Mouse (Mus musculus): ENCODE measurements around the gene Pecr. TPM values are rescaled to one million over a fixed set of nuclear protein-coding genes. Genes with fewer than 3 reads are reported as not detected.
A peak's percentile ranks its signal among the peaks of the same experiment; 100 is the strongest.
"Not testable (repeated sequence)": the region's sequence is repeated elsewhere in the genome, so short reads cannot be mapped to it uniquely, and the experiment has no call there.

The Pecr gene
- polyA plus RNA-seq, 1 experiment from 2014 or later = 20.7 TPM

GRCm38 (mm10) chr1:72256381-72257256 is 27.5 kb downstream of the Pecr start:
- Histone ChIP-seq H3K4me1 (replicated peaks; ENCODE audit: control insufficient read depth, insufficient read depth, low read length) (peaks cover 11% of the 10 kb centered on the region), H3K4me3 (ENCODE audit: low read length) (no peak overlapping the region), H3K9ac (ENCODE audit: low read length) (no peak overlapping the region), H3K9me3 (ENCODE audit: control insufficient read depth, low read length) (no peaks in the 10 kb centered on the region), H3K36me3 (ENCODE audit: control insufficient read depth, insufficient read depth, low read length) (no peaks in the 10 kb centered on the region), H3K27ac (ENCODE audit: low read length) (no peak overlapping the region), H3K27me3 (ENCODE audit: control insufficient read depth, insufficient read depth, low read depth, low read length) (no peaks in the 10 kb centered on the region), H3K4me2 (ENCODE audit: low read depth, low read length) (no peak overlapping the region)
- ATAC-seq (ENCODE audit: low read depth) = no peak
- WGBS = 75% methylated on average over 9 of the region's 9 CpGs

GRCm38 (mm10) chr1:72255854-72256175 is 28.3 kb downstream of the Pecr start:
- H3K9ac ChIP-seq (ENCODE audit: low read length) = peak overlapping the region; percentile 38; the same call in 1 of the 2 replicates

DNA sequence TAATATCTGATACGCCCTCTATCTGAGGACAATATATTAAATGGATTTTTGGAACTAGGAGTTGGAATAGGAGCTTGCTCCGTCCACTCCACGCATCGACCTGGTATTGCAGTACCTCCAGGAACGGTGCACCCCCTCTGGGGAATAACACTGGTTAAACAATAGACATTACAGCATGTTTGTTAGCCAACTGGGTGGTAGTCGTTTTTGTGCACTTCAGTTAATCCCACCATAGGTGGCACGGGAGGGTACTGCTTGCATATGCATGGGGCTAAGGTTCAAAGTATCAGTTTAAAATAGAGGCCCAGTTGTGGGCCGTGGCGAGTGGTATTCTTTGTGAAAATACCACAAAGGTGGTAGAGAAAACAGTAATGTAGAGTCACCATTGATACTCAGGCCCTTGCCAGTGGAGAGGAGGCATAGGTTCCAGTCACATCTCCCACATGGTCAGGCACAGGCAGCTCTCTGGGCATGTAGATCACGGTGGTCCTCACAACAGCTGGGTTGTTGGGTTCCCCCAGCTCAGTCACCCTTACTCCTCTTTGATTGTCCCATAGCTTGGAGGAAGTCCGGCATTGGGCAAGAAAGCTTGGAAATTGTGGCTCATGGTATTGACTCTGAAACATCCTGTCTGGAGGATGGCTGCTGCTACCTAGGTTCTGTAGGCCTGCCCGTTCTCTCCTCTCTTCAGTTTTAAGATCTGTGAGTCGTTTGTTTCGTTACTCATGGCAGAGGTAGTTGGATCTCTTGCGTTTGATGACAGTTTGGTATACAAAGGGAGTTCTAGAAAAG is 28.9 kb downstream of the Pecr start:
- Histone ChIP-seq H3K4me3 (ENCODE audit: low read length) (peak overlapping the region; percentile 56), H3K27ac (ENCODE audit: low read length) (peak overlapping the region; percentile 84), H3K36me3 (ENCODE audit: control insufficient read depth, insufficient read depth, low read length) (no peaks in the 10 kb centered on the region), H3K27me3 (ENCODE audit: control insufficient read depth, insufficient read depth, low read depth, low read length) (no peaks in the 10 kb centered on the region), H3K9ac (ENCODE audit: low read length) (peak overlapping the region; percentile 38; the same call in 1 of the 2 replicates), H3K4me1 (replicated peaks; ENCODE audit: control insufficient read depth, insufficient read depth, low read length) (peaks cover 11% of the 10 kb centered on the region), H3K9me3 (ENCODE audit: control insufficient read depth, low read length) (no peaks in the 10 kb centered on the region), H3K4me2 (ENCODE audit: low read depth, low read length) (peak overlapping the region; percentile 73)
- WGBS = 3% methylated on average over 15 of the region's 15 CpGs
- ATAC-seq (ENCODE audit: low read depth) = peak; percentile 86

More at GRCm38 (mm10) chr1:72255854-72256175, 28.3 kb downstream of the Pecr start:
- no peaks in the 10 kb centered on the region for H3K36me3 ChIP-seq (ENCODE audit: control insufficient read depth, insufficient read depth, low read length)
- peak overlapping the region; percentile 73 for H3K4me2 ChIP-seq (ENCODE audit: low read depth, low read length)
- H3K4me1 ChIP-seq (replicated peaks; ENCODE audit: control insufficient read depth, insufficient read depth, low read length) = peaks cover 11% of the 10 kb centered on the region
- ATAC-seq (ENCODE audit: low read depth) = no peak
- H3K27ac ChIP-seq (ENCODE audit: low read length) = peak overlapping the region; percentile 84
- no peaks in the 10 kb centered on the region for H3K9me3 ChIP-seq (ENCODE audit: control insufficient read depth, low read length)
- H3K27me3 ChIP-seq (ENCODE audit: control insufficient read depth, insufficient read depth, low read depth, low read length) = no peaks in the 10 kb centered on the region
- 26% methylated on average over 11 of the region's 11 CpGs for WGBS
- H3K4me3 ChIP-seq (ENCODE audit: low read length) = no peak overlapping the region

DNA sequence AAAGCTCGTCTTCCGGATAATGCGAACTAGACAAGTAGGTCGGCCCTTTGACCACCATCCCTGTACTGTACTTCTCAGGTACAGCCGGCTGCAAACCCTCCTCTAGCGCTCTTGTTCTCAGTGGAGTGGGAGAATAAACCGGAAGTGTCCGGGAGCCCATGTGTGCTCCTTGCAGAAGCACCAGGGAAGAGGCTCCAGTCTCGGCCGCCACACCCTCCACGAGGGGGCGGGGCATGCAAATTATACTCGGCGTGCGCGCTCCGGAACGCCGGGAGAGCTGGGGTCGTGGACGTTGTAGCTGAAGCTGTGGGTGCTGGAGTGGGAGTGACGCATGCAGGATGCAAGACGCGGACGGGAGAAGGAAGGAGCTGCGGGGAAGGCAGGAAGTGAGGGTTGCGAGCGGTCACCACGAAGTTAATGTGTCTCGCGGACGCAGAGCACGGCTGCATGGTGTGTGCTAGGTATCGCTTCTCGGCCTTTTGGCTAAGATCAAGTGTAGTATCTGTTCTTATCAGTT is 29.5 kb downstream of the Pecr start:
- WGBS = 0% methylated on average over 35 of the region's 35 CpGs
- peaks cover 11% of the 10 kb centered on the region for H3K4me1 ChIP-seq (replicated peaks; ENCODE audit: control insufficient read depth, insufficient read depth, low read length)
- ATAC-seq (ENCODE audit: low read depth) = peak; percentile 92
- peak overlapping the region; percentile 73 for H3K4me2 ChIP-seq (ENCODE audit: low read depth, low read length)
- H3K9ac ChIP-seq (ENCODE audit: low read length) = peak overlapping the region; percentile 65
- no peaks in the 10 kb centered on the region for H3K36me3 ChIP-seq (ENCODE audit: control insufficient read depth, insufficient read depth, low read length)
- H3K4me3 ChIP-seq (ENCODE audit: low read length) = peak overlapping the region; percentile 56
- H3K9me3 ChIP-seq (ENCODE audit: control insufficient read depth, low read length) = no peaks in the 10 kb centered on the region
- peak overlapping the region; percentile 82 for H3K27ac ChIP-seq (ENCODE audit: low read length)
- no peaks in the 10 kb centered on the region for H3K27me3 ChIP-seq (ENCODE audit: control insufficient read depth, insufficient read depth, low read depth, low read length)

DNA sequence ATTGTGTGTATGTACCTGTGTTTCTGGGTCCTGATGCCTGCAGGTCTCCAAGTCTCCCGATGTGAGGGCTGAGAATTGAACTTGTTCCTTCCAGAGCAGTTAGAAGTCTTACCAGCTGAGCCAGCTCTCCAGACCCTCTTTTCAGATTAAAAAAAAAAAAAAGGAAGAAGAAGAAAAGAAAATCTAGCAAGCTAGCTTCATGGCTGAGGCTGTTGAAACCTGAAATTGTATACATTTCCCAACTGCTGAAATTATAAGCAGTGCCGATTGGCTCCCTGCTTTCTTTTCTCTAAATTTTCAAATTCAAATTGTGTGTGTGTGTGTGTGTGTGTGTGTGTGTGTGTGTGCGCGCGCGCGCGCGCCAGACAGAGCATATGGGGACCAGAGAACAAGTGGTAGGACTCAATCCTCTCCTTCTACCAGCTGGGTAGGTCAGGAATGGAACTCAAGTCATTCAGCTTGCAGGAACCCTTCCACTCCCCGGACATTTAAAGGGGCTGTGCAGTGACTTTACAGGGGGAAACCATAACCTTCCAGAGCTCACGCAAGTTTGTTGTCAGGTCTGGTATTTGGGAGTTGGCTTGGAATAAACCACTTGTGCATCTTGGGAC is 30.1 kb downstream of the Pecr start:
- Histone ChIP-seq H3K4me3 (ENCODE audit: low read length) (peak overlapping the region; percentile 56), H3K4me1 (replicated peaks; ENCODE audit: control insufficient read depth, insufficient read depth, low read length) (peaks cover 11% of the 10 kb centered on the region), H3K36me3 (ENCODE audit: control insufficient read depth, insufficient read depth, low read length) (no peaks in the 10 kb centered on the region), H3K4me2 (ENCODE audit: low read depth, low read length) (peak overlapping the region; percentile 73), H3K9ac (ENCODE audit: low read length) (peak overlapping the region; percentile 65), H3K9me3 (ENCODE audit: control insufficient read depth, low read length) (no peaks in the 10 kb centered on the region), H3K27ac (ENCODE audit: low read length) (no peak overlapping the region; the same call in 1 of the 2 replicates), H3K27me3 (ENCODE audit: control insufficient read depth, insufficient read depth, low read depth, low read length) (no peaks in the 10 kb centered on the region)
- 22% methylated on average over 11 of the region's 11 CpGs for WGBS
- peak; percentile 18; the same call in 1 of the 2 replicates for ATAC-seq (ENCODE audit: low read depth)

DNA sequence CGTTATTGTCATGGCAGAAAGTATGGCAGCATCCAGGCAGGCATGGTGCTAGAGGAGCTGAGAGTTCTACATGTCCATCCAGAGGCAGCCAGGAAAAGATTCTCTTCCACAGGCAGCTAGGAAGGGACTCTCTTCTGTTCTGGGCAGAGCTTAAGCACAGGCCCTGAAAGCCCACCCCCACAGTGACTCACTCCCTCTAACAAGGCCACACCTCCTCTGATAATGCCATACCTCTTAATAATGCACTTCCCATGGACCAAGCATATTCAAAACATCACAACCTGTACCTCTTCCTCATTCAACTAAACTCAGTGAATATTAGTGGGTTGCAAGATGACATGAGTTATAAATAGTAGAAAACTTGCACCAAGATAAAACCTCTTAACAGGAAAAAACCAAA is 32.3 kb downstream of the Pecr start:
- WGBS = 90% methylated on average over 1 of the region's 1 CpGs
- Histone ChIP-seq H3K4me1 (replicated peaks; ENCODE audit: control insufficient read depth, insufficient read depth, low read length) (peaks cover 11% of the 10 kb centered on the region), H3K27ac (ENCODE audit: low read length) (no peak overlapping the region), H3K4me3 (ENCODE audit: low read length) (no peak overlapping the region), H3K9ac (ENCODE audit: low read length) (no peak overlapping the region), H3K36me3 (ENCODE audit: control insufficient read depth, insufficient read depth, low read length) (no peaks in the 10 kb centered on the region), H3K9me3 (ENCODE audit: control insufficient read depth, low read length) (no peaks in the 10 kb centered on the region), H3K27me3 (ENCODE audit: control insufficient read depth, insufficient read depth, low read depth, low read length) (no peaks in the 10 kb centered on the region), H3K4me2 (ENCODE audit: low read depth, low read length) (no peak overlapping the region)
- ATAC-seq (ENCODE audit: low read depth) = no peak

- H3K27ac ChIP-seq (ENCODE audit: low read length); H3K36me3 ChIP-seq (ENCODE audit: control insufficient read depth, insufficient read depth, low read length); H3K4me2 ChIP-seq (ENCODE audit: low read depth, low read length); H3K9me3 ChIP-seq (ENCODE audit: control insufficient read depth, low read length); H3K27me3 ChIP-seq (ENCODE audit: control insufficient read depth, insufficient read depth, low read depth, low read length); H3K9ac ChIP-seq (ENCODE audit: low read length); ATAC-seq (ENCODE audit: low read depth); H3K4me1 ChIP-seq (replicated peaks; ENCODE audit: control insufficient read depth, insufficient read depth, low read length); H3K4me3 ChIP-seq (ENCODE audit: low read length): not testable (repeated sequence)
- whole genome bisulfite sequencing = 46% methylated on average over 9 of the region's 9 CpGs
Measured at GRCm38 (mm10) chr1:72248226-72248737, 35.8 kb downstream of the Pecr start.

GRCm38 (mm10) chr1:72244317-72245036 is 39.6 kb downstream of the Pecr start:
- 0% methylated on average over 12 of the region's 12 CpGs for WGBS
- no peaks in the 10 kb centered on the region for H3K36me3 ChIP-seq (ENCODE audit: control insufficient read depth, insufficient read depth, low read length)
- H3K9me3 ChIP-seq (ENCODE audit: control insufficient read depth, low read length) = no peaks in the 10 kb centered on the region
- peak overlapping the region; percentile 73; the same call in 1 of the 2 replicates for H3K4me2 ChIP-seq (ENCODE audit: low read depth, low read length)
- ATAC-seq (ENCODE audit: low read depth) = peak; percentile 86
- no peaks in the 10 kb centered on the region for H3K27me3 ChIP-seq (ENCODE audit: control insufficient read depth, insufficient read depth, low read depth, low read length)
- H3K9ac ChIP-seq (ENCODE audit: low read length) = no peak overlapping the region
- H3K27ac ChIP-seq (ENCODE audit: low read length) = peak overlapping the region; percentile 98
- no peaks in the 10 kb centered on the region for H3K4me1 ChIP-seq (replicated peaks; ENCODE audit: control insufficient read depth, insufficient read depth, low read length)
- peak overlapping the region; percentile 56 for H3K4me3 ChIP-seq (ENCODE audit: low read length)
